Mouse (Mus musculus) C2C12 (cell line): ENCODE measurements around the gene Gm45062.

Source experiments
- CEBPB ChIP-seq: IDR thresholded peaks from one replicate; pipeline ENCODE4 v1.6.1; 2011; ENCODE audit warnings: low read depth, mild to moderate bottlenecking, control low read depth, moderate library complexity
- CTCF ChIP-seq: IDR thresholded peaks from one replicate; pipeline ENCODE4 v1.5.1; 2011; ENCODE audit not compliant: control insufficient read depth, insufficient read depth, insufficient read length
- MAX ChIP-seq: IDR thresholded peaks from one replicate; pipeline ENCODE4 v1.6.1; 2011; ENCODE audit warnings: mild to moderate bottlenecking, control low read depth
- MYOG ChIP-seq: IDR thresholded peaks from one replicate; pipeline ENCODE4 v1.6.1; 2011; ENCODE audit not compliant: control insufficient read depth, insufficient read length; ENCODE audit errors: extremely low read depth
- USF1 ChIP-seq: IDR thresholded peaks from one replicate; pipeline ENCODE4 v1.6.1; 2011; ENCODE audit warnings: low read depth, mild to moderate bottlenecking, control low read depth, moderate library complexity

- TF ChIP-seq CTCF (no peak), USF1 (no peak), MAX (no peak), MYOG (no peak), CEBPB (no peak)
These were observed 187.5 kb downstream of the Gm45062 start for GRCm38 (mm10) chr6:8446786-8447185.
